Mouse (Mus musculus) limb, embryonic 14.5 days (tissue): Measurements from ENCODE around the gene Uqcc1. TPM values are rescaled to one million over a fixed set of nuclear protein-coding genes. Genes with fewer than 3 reads are reported as not detected.

ENCODE experiments used
- ATAC-seq: fragments of 200-750 bp; cut with Nextera tagmentation; 2 replicates; pipeline ENCODE4 v1.8.0; 2017; ENCODE audit warnings: low read depth, moderate number of reproducible peaks, moderate TSS enrichment; ENCODE audit not compliant: low FRiP score
- DNase-seq: peaks from one replicate; pipeline ENCODE4 v3.0.0-alpha.2; 2015; ENCODE audit warnings: low spot score
- H3K27ac ChIP-seq: fragments of 300-500 bp; sonication (generic); replicated peaks from 2 replicates; pipeline ENCODE4 v1.5.1; 2014; ENCODE audit warnings: low read depth, mild to moderate bottlenecking, low read length, moderate library complexity, mixed read lengths
- H3K27me3 ChIP-seq: fragments of 300-500 bp; sonication (generic); 2 replicates; pipeline ENCODE4 v1.6.1; 2014; ENCODE audit warnings: low read length, mixed read lengths; ENCODE audit not compliant: control insufficient read depth, insufficient read depth
- H3K36me3 ChIP-seq: fragments of 300-500 bp; sonication (generic); 2 replicates; pipeline ENCODE4 v1.6.1; 2014; ENCODE audit warnings: mild to moderate bottlenecking, low read length, moderate library complexity, mixed read lengths; ENCODE audit not compliant: control insufficient read depth, insufficient read depth
- H3K4me1 ChIP-seq: fragments of 300-500 bp; sonication (generic); 2 replicates; pipeline ENCODE4 v1.6.1; 2014; ENCODE audit warnings: antibody characterized with exemption, low read length, mixed read lengths; ENCODE audit not compliant: control insufficient read depth, insufficient read depth
- H3K4me2 ChIP-seq: fragments of 300-500 bp; sonication (generic); replicated peaks from 2 replicates; pipeline ENCODE4 v1.6.1; 2014; ENCODE audit warnings: low read depth, mild to moderate bottlenecking, low read length, moderate library complexity; ENCODE audit not compliant: severe bottlenecking
- H3K4me3 ChIP-seq: fragments of 300-500 bp; sonication (generic); replicated peaks from 2 replicates; pipeline ENCODE4 v1.5.1; 2014; ENCODE audit warnings: low read length
- H3K9ac ChIP-seq: fragments of 300-500 bp; sonication (generic); 2 replicates; pipeline ENCODE4 v1.6.1; 2014; ENCODE audit warnings: mild to moderate bottlenecking, low read depth, low read length, moderate library complexity; ENCODE audit not compliant: severe bottlenecking
- H3K9me3 ChIP-seq: fragments of 300-500 bp; sonication (generic); 2 replicates; pipeline ENCODE4 v1.6.1; 2016; ENCODE audit warnings: low read length; ENCODE audit not compliant: control insufficient read depth
- POLR2A ChIP-seq: fragments of 200-500 bp; IDR thresholded peaks from 2 replicates; pipeline ENCODE4 v1.8.0; 2012; ENCODE audit warnings: inconsistent platforms, mild to moderate bottlenecking, moderate library complexity, borderline replicate concordance; ENCODE audit not compliant: insufficient read depth, insufficient read length; ENCODE audit errors: extremely low read depth
- WGBS: fragments of 180-500 bp; shearing (Covaris S2); extraction: QIAGEN DNeasy Blood & Tissue Kit; methylation state at CpG from one replicate; pipeline ENCODE4 v1.1.7; 2014; 5-methylcytosine and 5-hydroxymethylcytosine counted together
- polyA plus RNA-seq, 2 experiments: library from polyadenylated mRNA; depleted of rRNA in 1 of 2; stranded (reverse) in 1 of 2; unstranded in 1 of 2; fragments of >200 nt; fragmentation: Nextera tagmentation in 1 of 2; extraction: Ambion mirVana in 1 of 2; gene quantifications; 2 replicates each; pipeline versions ENCODE4 v1.2.1 to v1.2.3; 2012 to 2014

Gene Uqcc1
- polyA plus RNA-seq, 2 experiments, result 42.1 to 58.5 TPM

DNA sequence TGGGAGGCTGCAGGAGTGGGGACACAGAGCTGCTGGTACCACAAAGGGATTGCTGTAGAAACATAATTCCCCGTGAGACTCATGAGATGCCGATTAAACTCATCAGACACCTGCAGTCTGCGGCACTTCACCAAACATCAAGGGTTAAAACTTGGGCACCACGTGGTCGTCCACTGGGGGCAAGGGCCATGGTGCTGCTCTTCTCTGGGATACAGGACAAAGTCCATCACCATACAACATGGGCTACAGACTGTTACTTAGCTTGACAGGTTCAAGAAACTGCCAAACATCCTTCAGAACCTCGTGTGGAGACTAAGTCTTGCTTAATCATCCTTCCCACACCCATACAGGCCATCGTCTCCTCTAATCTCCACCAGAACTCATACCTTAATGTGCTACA is 70.0 kb downstream of the Uqcc1 start:
- 83% methylated on average over 7 of the region's 7 CpGs for WGBS
- Histone ChIP-seq H3K27ac (no peak overlapping the region), H3K4me2 (no peak overlapping the region), H3K9me3 (no peaks in the 10 kb centered on the region), H3K36me3 (peaks cover 14% of the 10 kb centered on the region), H3K9ac (no peak overlapping the region), H3K4me3 (no peak overlapping the region), H3K4me1 (peaks cover 18% of the 10 kb centered on the region), H3K27me3 (no peaks in the 10 kb centered on the region)
- DNase-seq, result no peak
- no peak for ATAC-seq
- TF ChIP-seq POLR2A, result no peak

GRCm38 (mm10) chr2:155852536-155852935 is 77.6 kb downstream of the Uqcc1 start:
- Histone ChIP-seq H3K9me3 (no peaks in the 10 kb centered on the region), H3K4me2 (no peak overlapping the region), H3K9ac (no peak overlapping the region), H3K36me3 (peaks cover 49% of the 10 kb centered on the region), H3K4me3 (no peak overlapping the region), H3K4me1 (peaks cover 6% of the 10 kb centered on the region; the same call in 1 of the 2 replicates), H3K27ac (no peak overlapping the region), H3K27me3 (no peaks in the 10 kb centered on the region)
- TF ChIP-seq POLR2A, result no peak
- DNase-seq (no peak), ATAC-seq (no peak)
- 62% methylated on average over 5 of the region's 5 CpGs for WGBS

DNA sequence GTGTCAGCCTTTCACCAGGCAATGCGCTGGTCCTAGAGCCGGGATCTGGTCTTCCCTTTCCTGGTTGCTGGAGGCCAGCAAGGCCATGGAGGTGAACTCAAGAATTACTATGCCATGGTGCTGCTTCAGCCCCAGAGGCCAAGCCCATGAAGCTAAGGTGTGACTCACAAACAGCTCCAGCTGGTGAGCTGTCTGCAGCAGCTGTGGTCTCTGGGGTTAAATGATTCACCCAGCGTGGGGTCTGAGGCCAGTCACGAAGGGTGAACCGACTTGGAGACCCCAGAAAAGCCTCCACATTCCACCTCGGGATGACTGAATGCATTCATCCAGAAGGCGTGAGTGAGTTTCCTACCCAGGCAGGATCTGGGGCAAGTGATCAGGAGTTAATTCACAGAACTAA is 80.0 kb downstream of the Uqcc1 start:
- TF ChIP-seq POLR2A, result no peak
- no peak overlapping the region for H3K4me3 ChIP-seq
- H3K36me3 ChIP-seq, result peaks cover 51% of the 10 kb centered on the region
- WGBS, result 76% methylated on average over 7 of the region's 7 CpGs
- no peaks in the 10 kb centered on the region for H3K27me3 ChIP-seq
- no peak for ATAC-seq
- DNase-seq, result no peak
- H3K27ac ChIP-seq, result no peak overlapping the region
- no peak overlapping the region for H3K4me2 ChIP-seq
- no peak overlapping the region for H3K9ac ChIP-seq
- peaks cover 11% of the 10 kb centered on the region; the same call in 1 of the 2 replicates for H3K4me1 ChIP-seq
- H3K9me3 ChIP-seq, result no peaks in the 10 kb centered on the region

GRCm38 (mm10) chr2:155849464-155849863 is 80.6 kb downstream of the Uqcc1 start:
- Histone ChIP-seq H3K4me2 (no peak overlapping the region), H3K36me3 (peaks cover 51% of the 10 kb centered on the region)
- 54% methylated on average over 7 of the region's 7 CpGs for WGBS

GRCm38 (mm10) chr2:155848291-155848690 is 81.8 kb downstream of the Uqcc1 start:
- peaks cover 11% of the 10 kb centered on the region; the same call in 1 of the 2 replicates for H3K4me1 ChIP-seq
- no peaks in the 10 kb centered on the region for H3K9me3 ChIP-seq
- ATAC-seq (no peak), DNase-seq (peak; percentile 81)
- H3K27me3 ChIP-seq, result no peaks in the 10 kb centered on the region
- no peak overlapping the region for H3K4me2 ChIP-seq
- H3K27ac ChIP-seq, result peak overlapping the region; percentile 43; the same call in 1 of the 2 replicates
- no peak for TF ChIP-seq POLR2A
- no peak overlapping the region for H3K9ac ChIP-seq
- no peak overlapping the region for H3K4me3 ChIP-seq
- WGBS, result 26% methylated on average over 6 of the region's 6 CpGs
- H3K36me3 ChIP-seq, result peaks cover 48% of the 10 kb centered on the region

More at GRCm38 (mm10) chr2:155849464-155849863, 80.6 kb downstream of the Uqcc1 start:
- no peak overlapping the region for H3K9ac ChIP-seq
- no peak overlapping the region for H3K4me3 ChIP-seq
- H3K4me1 ChIP-seq, result peaks cover 11% of the 10 kb centered on the region; the same call in 1 of the 2 replicates
- H3K9me3 ChIP-seq, result no peaks in the 10 kb centered on the region
- no peak for DNase-seq
- no peak for TF ChIP-seq POLR2A
- H3K27me3 ChIP-seq, result no peaks in the 10 kb centered on the region
- ATAC-seq, result no peak
- no peak overlapping the region for H3K27ac ChIP-seq
